ENCODE assay signal across 1 mouse cellular context in the genomic region with DNA sequence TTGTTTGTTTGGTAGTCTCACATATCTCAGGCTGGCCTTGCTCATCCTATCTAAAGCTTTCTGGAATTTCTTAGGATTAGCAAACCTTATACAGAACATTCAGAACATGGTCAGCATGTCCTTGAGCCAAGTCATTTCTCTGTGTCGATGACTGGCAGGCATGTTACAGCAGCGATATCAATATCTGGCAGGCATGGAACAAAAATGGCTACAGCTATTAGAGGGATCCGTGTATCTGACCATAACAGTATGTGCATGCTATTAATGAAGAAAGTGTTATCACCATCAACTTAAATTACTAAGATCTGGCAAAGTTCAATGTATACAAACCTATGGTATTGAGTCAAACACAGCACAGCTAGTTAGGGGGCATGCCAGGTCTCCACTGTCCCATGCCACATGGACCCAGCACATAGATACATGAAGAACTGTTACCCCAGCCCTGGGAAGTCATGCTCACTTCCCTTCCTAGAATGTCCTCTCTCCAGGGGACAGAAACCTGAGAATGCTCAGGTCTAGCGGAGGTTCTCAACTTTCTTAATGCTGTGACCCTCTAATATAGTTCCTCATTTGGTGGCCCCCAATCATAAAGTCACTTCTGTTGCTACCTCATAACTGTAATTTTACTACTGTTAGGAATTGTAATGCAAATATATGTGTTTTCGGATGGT.
TF ChIP-seq lines count a peak whose summit lies in the region.

No protein-coding gene starts in this region.

TF ChIP-seq in MEL, 35 proteins besides CTCF, POLR2A, EP300 and RAD21:
- TF ChIP-seq MAX (IDR thresholded peaks at IDR 0.05; ENCODE audit: low read length) (peak; percentile 43; the same call in 1 of the 2 replicates), ZC3H11A (IDR thresholded peaks at IDR 0.05; ENCODE audit: low read depth, low read length) (no peak), NRF1 (IDR thresholded peaks at IDR 0.05; ENCODE audit: insufficient read depth, low read depth, low read length, poor library complexity, severe bottlenecking) (no peak), TCF12 (IDR thresholded peaks at IDR 0.05; ENCODE audit: low read depth, low read length) (peak; percentile 51; the same call in 1 of the 2 replicates), MYB (IDR thresholded peaks at IDR 0.05; ENCODE audit: low read depth, low read length) (0 out of 2 replicates have a peak, but pooled peaks have one; percentile 21), SIN3A (IDR thresholded peaks at IDR 0.05; ENCODE audit: low read length) (peak; percentile 32; the same call in 1 of the 2 replicates), GATA1 (IDR thresholded peaks at IDR 0.05; ENCODE audit: low read depth, low read length) (peak; percentile 48; the same call in 1 of the 2 replicates), TBP (IDR thresholded peaks at IDR 0.05; ENCODE audit: low read depth, low read length) (peak; percentile 56; the same call in 1 of the 2 replicates), TAL1 (IDR thresholded peaks at IDR 0.05; ENCODE audit: low read length) (peak; percentile 7; the same call in 1 of the 2 replicates), NELFE (IDR thresholded peaks at IDR 0.05; ENCODE audit: low read depth, low read length) (no peak), ETS1 (IDR thresholded peaks at IDR 0.05; ENCODE audit: low read depth, low read length) (0 out of 2 replicates have a peak, but pooled peaks have one; percentile 40), JUND (IDR thresholded peaks at IDR 0.05; ENCODE audit: low read depth, low read length) (no peak), MYC (IDR thresholded peaks at IDR 0.05; ENCODE audit: low read depth, low read length) (peak; percentile 72)
